Mouse (Mus musculus): ENCODE results near the gene Dusp8. TPM values are rescaled to one million over a fixed set of nuclear protein-coding genes. Genes with fewer than 3 reads are reported as not detected.

Dusp8 gene
- polyA plus RNA-seq, 1 experiment from 2014 or later: 113 TPM

DNA sequence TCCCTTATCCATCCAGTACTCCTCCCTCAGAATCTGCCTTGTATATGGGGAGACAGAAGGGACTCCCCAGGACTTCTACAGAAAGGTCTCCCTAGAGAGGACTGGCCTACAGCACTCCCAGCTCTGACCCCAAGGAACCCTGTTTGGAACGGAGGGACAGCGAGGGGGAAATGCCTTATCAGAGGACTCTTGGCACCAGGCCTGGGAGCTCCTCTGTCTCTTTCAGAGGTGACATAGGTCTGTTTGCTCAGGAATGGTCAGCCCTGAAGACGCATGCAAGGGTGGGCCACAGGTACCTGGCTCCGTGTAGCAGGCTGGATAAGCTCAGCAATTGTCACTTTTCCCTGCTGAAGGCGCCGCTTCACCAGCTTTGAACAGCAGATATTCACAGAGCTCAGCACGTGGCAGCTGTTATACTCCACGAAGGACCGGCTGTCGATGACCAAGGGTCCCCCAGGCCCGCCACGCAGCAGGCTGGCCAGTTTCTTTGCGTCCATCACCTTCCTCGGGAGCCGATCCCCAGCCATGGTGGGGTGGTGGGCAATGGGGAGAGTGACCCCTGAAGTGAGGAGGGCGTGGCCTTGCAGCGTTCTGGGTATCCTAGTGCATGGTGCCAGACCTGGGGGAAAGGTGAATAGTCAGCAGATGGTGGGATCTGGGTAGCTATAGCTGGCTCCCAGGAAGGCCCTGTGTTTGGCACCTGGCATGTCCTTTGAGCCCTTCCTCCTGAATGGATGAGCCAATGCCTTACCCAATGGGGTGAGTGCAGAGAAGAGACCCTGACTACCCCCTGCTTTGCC lies 5.8 kb downstream of the Dusp8 start:
- Histone ChIP-seq H3K4me1 (ENCODE audit: control insufficient read depth, insufficient read depth, low read length) (peaks cover 56% of the 10 kb centered on the region), H3K36me3 (ENCODE audit: control insufficient read depth, insufficient read depth, low read length) (peaks cover 21% of the 10 kb centered on the region), H3K4me3 (ENCODE audit: low read depth, low read length) (no peak overlapping the region), H3K4me2 (ENCODE audit: low read length) (peak overlapping the region; percentile 96), H3K9ac (ENCODE audit: low read depth, low read length) (peak overlapping the region; percentile 52), H3K9me3 (replicated peaks; ENCODE audit: control insufficient read depth, low read length, poor library complexity, severe bottlenecking) (no peaks in the 10 kb centered on the region), H3K27me3 (ENCODE audit: control insufficient read depth, insufficient read depth, low read depth, low read length) (no peaks in the 10 kb centered on the region), H3K27ac (ENCODE audit: low read length) (peak overlapping the region; percentile 75)
- no peak for ATAC-seq
- whole genome bisulfite sequencing: 38% methylated on average over 17 of the region's 17 CpGs

DNA sequence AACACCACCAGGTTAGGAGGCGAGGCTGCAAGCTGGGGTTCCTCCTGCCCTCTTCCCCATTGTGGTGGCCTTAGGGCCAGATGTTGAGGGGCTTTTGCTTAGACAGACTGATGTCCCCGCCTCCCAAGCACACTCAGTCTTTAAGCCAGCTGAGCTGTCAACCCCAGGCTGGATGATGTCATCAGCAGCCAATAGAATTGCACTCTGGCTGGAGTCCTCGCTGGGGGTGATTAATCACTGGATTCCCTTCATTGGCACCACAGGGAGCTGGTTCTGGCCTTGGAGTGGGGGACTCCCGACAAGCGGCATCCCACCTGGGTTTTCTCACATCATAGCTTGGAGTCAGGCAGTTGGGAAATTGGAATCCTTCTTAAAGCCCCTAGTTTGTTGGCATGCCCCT lies 6.8 kb downstream of the Dusp8 start:
- Histone ChIP-seq H3K27ac (ENCODE audit: low read length) (peak overlapping the region; percentile 75), H3K9ac (ENCODE audit: low read depth, low read length) (peak overlapping the region; percentile 52), H3K4me1 (ENCODE audit: control insufficient read depth, insufficient read depth, low read length) (peaks cover 56% of the 10 kb centered on the region), H3K36me3 (ENCODE audit: control insufficient read depth, insufficient read depth, low read length) (peaks cover 25% of the 10 kb centered on the region), H3K27me3 (ENCODE audit: control insufficient read depth, insufficient read depth, low read depth, low read length) (no peaks in the 10 kb centered on the region; the same call in 1 of the 2 replicates), H3K4me2 (ENCODE audit: low read length) (peak overlapping the region; percentile 96), H3K9me3 (replicated peaks; ENCODE audit: control insufficient read depth, low read length, poor library complexity, severe bottlenecking) (no peaks in the 10 kb centered on the region), H3K4me3 (ENCODE audit: low read depth, low read length) (no peak overlapping the region; the same call in 1 of the 2 replicates)
- peak; percentile 57 for ATAC-seq
- WGBS: 2% methylated on average over 5 of the region's 5 CpGs

DNA sequence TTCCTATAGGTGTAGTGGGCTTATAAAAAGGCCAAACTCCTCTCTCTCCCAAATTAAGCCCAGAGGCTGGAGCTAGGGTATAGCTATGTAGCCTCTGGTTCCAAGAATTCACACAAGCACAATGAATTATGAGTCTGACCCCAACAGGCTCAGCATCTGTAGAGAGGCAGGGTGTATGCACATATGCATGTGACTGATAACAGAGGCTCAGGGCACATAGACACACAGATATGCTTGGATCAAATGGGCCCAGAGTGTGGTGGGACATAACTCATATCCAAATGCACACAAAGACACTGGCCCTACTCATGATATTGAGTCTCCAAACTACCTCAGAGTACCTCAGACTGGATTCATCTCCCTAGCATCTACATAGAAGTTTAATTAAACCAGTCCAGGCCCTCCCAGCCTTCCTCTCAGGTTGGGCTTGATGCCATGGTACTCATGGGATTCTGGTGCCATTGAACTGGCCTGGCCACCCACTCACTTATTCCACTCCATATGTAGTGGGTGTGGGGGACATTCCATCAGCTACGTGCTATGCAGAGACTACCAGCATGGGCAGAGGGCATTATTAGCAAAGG lies 8.5 kb downstream of the Dusp8 start:
- no peak overlapping the region for H3K4me3 ChIP-seq (ENCODE audit: low read depth, low read length)
- WGBS: 100% methylated on average over 1 of the region's 1 CpGs

DNA sequence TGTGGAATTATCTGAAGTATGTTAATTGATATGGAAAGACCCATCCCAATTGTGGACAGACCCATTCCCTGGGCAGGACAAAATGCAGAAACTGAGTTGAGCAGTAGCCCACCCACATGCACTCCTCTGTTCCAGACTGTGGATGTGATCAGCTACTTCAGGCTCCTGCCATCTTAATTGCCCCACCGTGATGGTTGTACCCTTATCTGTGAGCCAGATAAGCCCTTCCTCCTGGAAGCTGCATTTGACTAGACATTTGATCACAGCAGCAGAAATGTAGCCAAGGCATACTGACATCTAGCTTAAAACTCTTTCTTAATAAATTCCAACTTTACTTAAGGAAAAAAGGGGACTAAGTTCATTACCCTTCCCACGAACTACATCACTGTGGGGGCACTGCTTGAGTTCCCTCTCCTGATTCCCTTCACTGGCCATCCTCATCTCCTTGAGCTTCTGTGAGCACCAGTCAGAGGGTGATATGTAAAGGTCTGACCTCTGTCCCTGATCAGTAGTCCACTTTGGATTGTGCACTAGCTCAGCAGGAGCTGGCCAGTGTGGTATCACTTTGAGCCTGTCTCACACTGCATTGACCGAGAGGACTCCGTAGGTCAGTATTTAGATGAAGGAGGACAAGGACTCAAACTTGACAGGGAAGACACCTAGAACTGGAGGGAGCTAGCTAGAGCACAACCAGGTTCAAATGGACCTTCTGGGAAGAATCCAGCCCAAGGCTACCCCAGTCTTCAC lies 9.3 kb downstream of the Dusp8 start:
- ATAC-seq: no peak
- WGBS: 85% methylated on average over 4 of the region's 4 CpGs
- Histone ChIP-seq H3K4me2 (ENCODE audit: low read length) (no peak overlapping the region), H3K4me3 (ENCODE audit: low read depth, low read length) (no peak overlapping the region), H3K27me3 (ENCODE audit: control insufficient read depth, insufficient read depth, low read depth, low read length) (no peaks in the 10 kb centered on the region; the same call in 1 of the 2 replicates), H3K4me1 (ENCODE audit: control insufficient read depth, insufficient read depth, low read length) (peaks cover 32% of the 10 kb centered on the region), H3K9ac (ENCODE audit: low read depth, low read length) (no peak overlapping the region), H3K27ac (ENCODE audit: low read length) (no peak overlapping the region), H3K36me3 (ENCODE audit: control insufficient read depth, insufficient read depth, low read length) (peaks cover 47% of the 10 kb centered on the region), H3K9me3 (replicated peaks; ENCODE audit: control insufficient read depth, low read length, poor library complexity, severe bottlenecking) (no peaks in the 10 kb centered on the region)

More for the DNA sequence above, 8.5 kb downstream of the Dusp8 start:
- H3K4me2 ChIP-seq (ENCODE audit: low read length): no peak overlapping the region
- H3K4me1 ChIP-seq (ENCODE audit: control insufficient read depth, insufficient read depth, low read length): peaks cover 40% of the 10 kb centered on the region
- H3K36me3 ChIP-seq (ENCODE audit: control insufficient read depth, insufficient read depth, low read length): peaks cover 40% of the 10 kb centered on the region
- H3K27me3 ChIP-seq (ENCODE audit: control insufficient read depth, insufficient read depth, low read depth, low read length): no peaks in the 10 kb centered on the region; the same call in 1 of the 2 replicates
- no peaks in the 10 kb centered on the region for H3K9me3 ChIP-seq (replicated peaks; ENCODE audit: control insufficient read depth, low read length, poor library complexity, severe bottlenecking)
- ATAC-seq: no peak
- no peak overlapping the region for H3K27ac ChIP-seq (ENCODE audit: low read length)
- no peak overlapping the region for H3K9ac ChIP-seq (ENCODE audit: low read depth, low read length)

DNA sequence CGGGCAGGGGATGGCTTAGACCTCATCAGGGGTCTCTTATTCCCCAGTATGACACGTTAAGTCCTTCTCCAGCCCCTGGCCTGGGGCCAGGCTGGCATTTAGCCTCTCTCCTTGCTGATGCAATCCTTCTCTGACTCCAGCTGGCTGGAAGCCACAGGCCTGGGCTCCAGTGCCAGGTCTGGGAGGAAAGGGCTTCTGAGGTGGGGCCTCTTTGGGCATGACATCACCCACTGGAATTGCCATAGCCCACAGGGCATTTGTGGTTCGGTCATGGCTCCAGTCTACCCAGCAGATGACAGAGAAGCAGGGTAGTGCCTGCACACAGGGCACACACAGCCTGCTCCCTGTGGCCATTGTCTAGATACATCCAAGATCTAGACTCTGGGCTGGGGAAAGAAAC lies 10.8 kb downstream of the Dusp8 start:
- Histone ChIP-seq H3K27me3 (ENCODE audit: control insufficient read depth, insufficient read depth, low read depth, low read length) (no peaks in the 10 kb centered on the region; the same call in 1 of the 2 replicates), H3K36me3 (ENCODE audit: control insufficient read depth, insufficient read depth, low read length) (peaks cover 57% of the 10 kb centered on the region), H3K4me1 (ENCODE audit: control insufficient read depth, insufficient read depth, low read length) (peaks cover 17% of the 10 kb centered on the region), H3K27ac (ENCODE audit: low read length) (no peak overlapping the region), H3K4me3 (ENCODE audit: low read depth, low read length) (no peak overlapping the region), H3K4me2 (ENCODE audit: low read length) (no peak overlapping the region), H3K9ac (ENCODE audit: low read depth, low read length) (no peak overlapping the region), H3K9me3 (replicated peaks; ENCODE audit: control insufficient read depth, low read length, poor library complexity, severe bottlenecking) (no peaks in the 10 kb centered on the region)
- 47% methylated on average over 3 of the region's 3 CpGs for WGBS
- ATAC-seq: no peak

DNA sequence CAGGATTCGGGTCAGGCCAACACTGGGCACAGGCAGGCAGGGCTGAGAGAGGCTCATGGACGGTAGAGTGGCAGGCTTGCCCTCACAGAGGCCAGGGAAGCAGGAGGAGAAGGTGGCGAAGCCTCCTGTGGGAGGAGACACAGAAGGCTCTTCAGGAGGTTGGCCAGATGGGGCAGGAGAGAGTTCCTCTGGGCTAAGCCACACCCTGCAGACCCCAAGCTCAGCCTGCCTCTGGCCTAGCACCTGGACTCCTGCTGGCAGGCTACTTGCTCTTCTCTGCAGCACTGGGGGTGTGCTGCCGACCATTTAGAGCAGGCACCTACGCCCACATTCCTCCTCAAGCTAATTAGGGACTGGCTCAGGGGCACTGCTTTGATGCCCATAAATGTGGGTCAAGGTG lies 11.2 kb downstream of the Dusp8 start:
- Histone ChIP-seq H3K9ac (ENCODE audit: low read depth, low read length) (no peak overlapping the region), H3K4me2 (ENCODE audit: low read length) (no peak overlapping the region), H3K4me3 (ENCODE audit: low read depth, low read length) (no peak overlapping the region), H3K27ac (ENCODE audit: low read length) (no peak overlapping the region), H3K9me3 (replicated peaks; ENCODE audit: control insufficient read depth, low read length, poor library complexity, severe bottlenecking) (no peaks in the 10 kb centered on the region), H3K4me1 (ENCODE audit: control insufficient read depth, insufficient read depth, low read length) (peaks cover 12% of the 10 kb centered on the region), H3K27me3 (ENCODE audit: control insufficient read depth, insufficient read depth, low read depth, low read length) (no peaks in the 10 kb centered on the region; the same call in 1 of the 2 replicates), H3K36me3 (ENCODE audit: control insufficient read depth, insufficient read depth, low read length) (peaks cover 60% of the 10 kb centered on the region)
- WGBS: 28% methylated on average over 5 of the region's 5 CpGs
- no peak for ATAC-seq

DNA sequence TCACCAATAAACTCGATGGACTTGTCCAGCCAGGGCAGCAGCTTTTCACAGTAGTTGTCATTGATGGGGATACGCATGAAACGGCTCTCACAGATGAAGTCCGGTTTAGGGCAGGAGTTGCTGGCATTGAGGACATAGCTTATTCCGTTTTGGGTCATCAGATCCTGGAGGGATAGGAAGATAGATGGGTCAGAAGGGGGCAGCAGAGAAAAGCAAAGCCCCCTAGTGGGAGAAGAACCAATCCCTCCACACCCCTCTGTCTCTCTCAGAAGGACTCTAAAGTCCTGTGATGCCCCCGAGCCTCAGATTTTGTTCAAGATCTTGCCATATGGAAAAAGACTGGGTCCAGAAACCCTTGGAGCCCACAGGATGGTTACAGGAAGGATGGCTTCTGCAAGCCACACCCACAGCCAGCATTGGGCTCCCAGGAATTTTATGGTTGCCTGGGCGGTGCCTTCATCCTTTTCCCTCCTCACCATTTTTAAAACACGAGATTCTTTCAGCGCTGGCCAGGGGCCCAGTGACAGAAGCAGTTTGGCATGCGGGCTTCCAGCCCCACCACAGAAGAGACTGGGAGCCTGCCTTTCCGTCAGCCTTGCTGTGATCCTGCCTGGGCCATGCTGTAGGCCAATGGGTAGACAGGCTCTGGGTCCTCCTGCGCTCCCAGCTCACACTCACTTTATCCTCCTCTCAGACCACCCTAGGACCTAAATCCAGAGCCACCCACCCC lies 11.9 kb downstream of the Dusp8 start:
- peaks cover 6% of the 10 kb centered on the region for H3K4me1 ChIP-seq (ENCODE audit: control insufficient read depth, insufficient read depth, low read length)
- ATAC-seq: no peak
- WGBS: 38% methylated on average over 12 of the region's 12 CpGs
- H3K36me3 ChIP-seq (ENCODE audit: control insufficient read depth, insufficient read depth, low read length): peaks cover 60% of the 10 kb centered on the region
- H3K4me3 ChIP-seq (ENCODE audit: low read depth, low read length): no peak overlapping the region
- no peak overlapping the region for H3K27ac ChIP-seq (ENCODE audit: low read length)
- H3K27me3 ChIP-seq (ENCODE audit: control insufficient read depth, insufficient read depth, low read depth, low read length): no peaks in the 10 kb centered on the region; the same call in 1 of the 2 replicates
- H3K4me2 ChIP-seq (ENCODE audit: low read length): no peak overlapping the region
- no peak overlapping the region for H3K9ac ChIP-seq (ENCODE audit: low read depth, low read length)
- no peaks in the 10 kb centered on the region for H3K9me3 ChIP-seq (replicated peaks; ENCODE audit: control insufficient read depth, low read length, poor library complexity, severe bottlenecking)

DNA sequence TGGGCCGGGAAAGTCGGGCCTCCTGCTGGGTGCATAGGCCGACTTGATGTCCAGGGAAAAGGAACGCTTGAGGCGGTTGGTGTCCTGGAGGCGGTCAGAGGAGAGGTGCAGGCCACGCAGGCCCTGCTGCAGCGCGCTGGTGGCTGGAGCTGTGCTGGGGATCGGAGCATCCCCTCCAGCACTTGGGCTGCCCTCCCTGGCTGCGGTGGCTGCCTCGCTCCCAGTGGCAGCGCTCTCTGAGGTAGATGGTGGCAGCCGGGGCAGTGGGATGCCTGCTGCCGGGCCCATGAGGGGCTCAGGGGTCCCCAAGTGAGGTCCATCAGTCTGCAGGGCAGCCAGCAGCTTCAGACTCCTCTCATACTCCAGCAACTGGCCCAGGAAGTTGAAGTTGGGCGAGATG lies 13.0 kb downstream of the Dusp8 start:
- Histone ChIP-seq H3K36me3 (ENCODE audit: control insufficient read depth, insufficient read depth, low read length) (peaks cover 55% of the 10 kb centered on the region), H3K4me2 (ENCODE audit: low read length) (no peak overlapping the region), H3K4me1 (ENCODE audit: control insufficient read depth, insufficient read depth, low read length) (no peaks in the 10 kb centered on the region; the same call in 1 of the 2 replicates), H3K9me3 (replicated peaks; ENCODE audit: control insufficient read depth, low read length, poor library complexity, severe bottlenecking) (no peaks in the 10 kb centered on the region), H3K4me3 (ENCODE audit: low read depth, low read length) (no peak overlapping the region), H3K9ac (ENCODE audit: low read depth, low read length) (no peak overlapping the region), H3K27ac (ENCODE audit: low read length) (no peak overlapping the region), H3K27me3 (ENCODE audit: control insufficient read depth, insufficient read depth, low read depth, low read length) (no peaks in the 10 kb centered on the region; the same call in 1 of the 2 replicates)
- ATAC-seq: no peak
- 49% methylated on average over 16 of the region's 16 CpGs for WGBS
